Mouse (Mus musculus) intestine, postnatal 0 days (tissue): ENCODE data around the gene Mrgprf. TPM values are rescaled to one million over a fixed set of nuclear protein-coding genes. Genes with fewer than 3 reads are reported as not detected.
A peak's percentile ranks its signal among the peaks of the same experiment; 100 is the strongest.

Experiments used
- ATAC-seq: fragments of 200-750 bp; cut with Nextera tagmentation; 2 replicates; pipeline ENCODE4 v1.8.0; 2017; ENCODE audit warnings: mild to moderate bottlenecking, moderate TSS enrichment, moderate library complexity
- H3K27ac ChIP-seq: fragments of 300-500 bp; sonication (generic); 2 replicates; pipeline ENCODE4 v1.5.1; 2014; ENCODE audit warnings: mild to moderate bottlenecking, low read depth, low read length, moderate library complexity
- H3K27me3 ChIP-seq: fragments of 300-500 bp; sonication (generic); replicated peaks from 2 replicates; pipeline ENCODE4 v1.6.1; 2014; ENCODE audit warnings: low read length, mixed read lengths; ENCODE audit not compliant: control insufficient read depth, insufficient read depth
- H3K36me3 ChIP-seq: fragments of 300-500 bp; sonication (generic); 2 replicates; pipeline ENCODE4 v1.6.1; 2014; ENCODE audit warnings: mild to moderate bottlenecking, moderate library complexity; ENCODE audit not compliant: control insufficient read depth, insufficient read depth
- H3K4me1 ChIP-seq: fragments of 300-500 bp; sonication (generic); replicated peaks from 2 replicates; pipeline ENCODE4 v1.6.1; 2014; ENCODE audit warnings: antibody characterized with exemption, low read length, mixed read lengths; ENCODE audit not compliant: control insufficient read depth, insufficient read depth
- H3K4me2 ChIP-seq: fragments of 300-500 bp; sonication (generic); replicated peaks from 2 replicates; pipeline ENCODE4 v1.6.1; 2014; ENCODE audit warnings: low read depth, mild to moderate bottlenecking, moderate library complexity
- H3K4me3 ChIP-seq: fragments of 300-500 bp; sonication (generic); 2 replicates; pipeline ENCODE4 v1.5.1; 2014; ENCODE audit warnings: low read depth, low read length
- H3K9ac ChIP-seq: fragments of 300-500 bp; sonication (generic); 2 replicates; pipeline ENCODE4 v1.6.1; 2014; ENCODE audit warnings: mild to moderate bottlenecking, low read depth, low read length
- H3K9me3 ChIP-seq: fragments of 300-500 bp; sonication (generic); 2 replicates; pipeline ENCODE4 v1.6.1; 2016; ENCODE audit warnings: mixed run types; ENCODE audit not compliant: control insufficient read depth
- CTCF ChIP-seq: sonication (generic); IDR thresholded peaks from 2 replicates; pipeline ENCODE4 v1.5.1; 2016; ENCODE audit warnings: low read depth, mild to moderate bottlenecking, control low read depth, antibody characterized with exemption, moderate library complexity
- WGBS: fragments of 180-500 bp; shearing (Covaris S2); extraction: QIAGEN DNeasy Blood & Tissue Kit; methylation state at CpG from one replicate; pipeline ENCODE4 v1.1.7; 2014; 5-methylcytosine and 5-hydroxymethylcytosine counted together
- polyA plus RNA-seq: library from polyadenylated mRNA; unstranded; fragments of >200 nt; fragmentation: Nextera tagmentation; extraction: Ambion mirVana; gene quantifications from 2 replicates; pipeline ENCODE4 v1.2.1, GENCODE M21; 2015

The Mrgprf gene
- polyA plus RNA-seq, 1 experiment from 2014 or later, result 3.5 TPM

GRCm38 (mm10) chr7:145337889-145338288 is 37.3 kb downstream of the Mrgprf start:
- no peak for ATAC-seq
- Histone ChIP-seq H3K27me3 (no peaks in the 10 kb centered on the region), H3K4me2 (no peak overlapping the region), H3K27ac (no peak overlapping the region), H3K4me3 (no peak overlapping the region), H3K9ac (no peak overlapping the region), H3K36me3 (no peaks in the 10 kb centered on the region), H3K4me1 (no peaks in the 10 kb centered on the region), H3K9me3 (no peaks in the 10 kb centered on the region)
- TF ChIP-seq CTCF, result no peak
- WGBS, result 73% methylated on average over 2 of the region's 2 CpGs

DNA sequence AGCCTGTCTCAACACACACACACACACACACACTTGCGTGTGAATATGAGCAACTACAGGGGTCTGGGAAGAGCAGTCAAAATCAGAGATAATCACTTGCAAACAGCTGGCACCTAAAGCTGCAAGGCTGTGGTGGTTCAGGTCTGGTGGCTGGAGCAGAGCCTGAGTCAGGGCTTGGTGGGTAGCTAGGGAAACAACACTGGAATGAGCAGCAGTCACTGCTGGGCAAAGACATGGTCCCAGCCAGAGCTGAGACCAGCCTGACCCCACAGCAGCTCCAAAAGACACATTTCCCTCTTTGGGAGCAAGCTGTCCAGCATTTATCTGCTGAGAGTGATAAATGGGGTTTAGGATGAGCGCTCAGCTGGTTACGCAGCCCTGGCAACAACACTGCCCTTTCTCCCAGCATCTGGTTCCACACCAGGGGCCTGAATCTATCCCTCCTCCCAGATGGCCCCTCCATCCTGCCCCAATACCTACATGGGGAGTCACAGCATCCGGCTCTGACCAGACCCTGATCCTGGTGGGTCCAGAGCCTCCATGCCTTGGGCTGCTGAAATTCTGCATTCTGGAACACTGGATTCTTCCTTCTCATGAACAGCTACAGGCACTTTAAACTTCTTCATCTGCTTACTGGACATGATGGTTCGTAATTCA is 39.7 kb downstream of the Mrgprf start:
- 81% methylated on average over 5 of the region's 5 CpGs for WGBS
- Histone ChIP-seq H3K4me1 (no peaks in the 10 kb centered on the region), H3K4me2 (no peak overlapping the region), H3K27me3 (no peaks in the 10 kb centered on the region), H3K36me3 (no peaks in the 10 kb centered on the region), H3K9ac (no peak overlapping the region), H3K27ac (no peak overlapping the region), H3K4me3 (no peak overlapping the region), H3K9me3 (no peaks in the 10 kb centered on the region)
- ATAC-seq, result 0 out of 2 replicates have a peak, but pooled peaks have one; percentile 31
- no peak for TF ChIP-seq CTCF

Other genes starting within 250 kb of the Mrgprf start
- 0.33 and 0.86 TPM in 2 replicates for gene 1810010D01Rik, start 92.7 kb upstream of the Mrgprf start, polyA plus RNA-seq
- gene Tpcn2, start 16.8 kb upstream of the Mrgprf start, polyA plus RNA-seq, result 7.6 and 8.0 TPM in 2 replicates
- gene Mrgprd, start 14.0 kb downstream of the Mrgprf start, polyA plus RNA-seq, result not detected in 2 replicates